ENCODE assay signal across 8 mouse cellular contexts in genomic region chr7:110768451-110769064, GRCm38 (mm10). TPM values are rescaled to one million over a fixed set of nuclear protein-coding genes. Genes with fewer than 3 reads are reported as not detected.
A peak's percentile ranks its signal among the peaks of the same experiment; 100 is the strongest.
DNase-seq lines count a peak whose midpoint lies in the region; ATAC-seq and TF ChIP-seq lines count a peak whose summit lies in the region.

No protein-coding gene starts in this region.

- TF ChIP-seq CTCF in E14TG2a.4 (conservative IDR thresholded peaks at IDR 0.05; ENCODE audit: low read length) = no peak
- TF ChIP-seq CTCF in layer of hippocampus, adult 2 months (conservative IDR thresholded peaks at IDR 0.05) = no peak

- peaks cover 17% of the 10 kb centered on the region for H3K27me3 ChIP-seq in E14TG2a.4 (ENCODE audit: insufficient read depth, low read length)
- H3K27me3 ChIP-seq in forebrain, embryonic 14.5 days (replicated peaks; ENCODE audit: control insufficient read depth, insufficient read depth, low read length) = peaks cover 16% of the 10 kb centered on the region

- peak; percentile 62 for DNase-seq in cerebellum, adult 11 months
- DNase-seq in forebrain, embryonic 14.5 days (ENCODE audit: low spot score) = peak; percentile 17
- DNase-seq in layer of hippocampus, adult 2 months (ENCODE audit: low spot score in 2 of 2) = peak in 1 of 2 experiments; percentile 56
- DNase-seq in lung, postnatal 25 days (ENCODE audit: low spot score) = peak; percentile 60
- DNase-seq in right cerebral cortex, adult 2 months (ENCODE audit: low spot score in 2 of 2) = peak; percentile 34 to 53
- DNase-seq in c-Kit-positive CD71-positive TER-119-positive erythroid progenitor cells, embryonic 14.5 days (ENCODE audit: low spot score) = no peak

- H3K4me2 ChIP-seq in forebrain, embryonic 14.5 days (ENCODE audit: low read length) = peak overlapping the region; percentile 89

- WGBS in forebrain, embryonic 14.5 days = 1% methylated on average over 59 of the region's 61 CpGs

- H3K9me3 ChIP-seq in E14TG2a.4 (ENCODE audit: low read length) = no peaks in the 10 kb centered on the region
- no peaks in the 10 kb centered on the region for H3K9me3 ChIP-seq in forebrain, embryonic 14.5 days (replicated peaks; ENCODE audit: control insufficient read depth, low read length)

- H3K36me3 ChIP-seq in E14TG2a.4 (ENCODE audit: insufficient read depth, low read length) = no peaks in the 10 kb centered on the region
- no peaks in the 10 kb centered on the region for H3K36me3 ChIP-seq in forebrain, embryonic 14.5 days (ENCODE audit: control insufficient read depth, insufficient read depth, low read length)

- ATAC-seq in forebrain, embryonic 14.5 days = peak; percentile 81
- ATAC-seq in hematopoietic stem cell, adult 5-6 weeks (replicated peaks in 1 of 2; ENCODE audit: insufficient read depth in 1 of 2, low FRiP score in 2 of 2, low TSS enrichment in 1 of 2, low read depth in 1 of 2, poor library complexity in 2 of 2, severe bottlenecking in 2 of 2) = peak; percentile 18 to 27; a peak in 2 of 4 replicates

- peak overlapping the region; percentile 86 for H3K4me3 ChIP-seq in E14TG2a.4 (replicated peaks; ENCODE audit: low read length)
- peak overlapping the region; percentile 52 for H3K4me3 ChIP-seq in forebrain, embryonic 14.5 days (ENCODE audit: low read depth, low read length)
- H3K4me3 ChIP-seq in layer of hippocampus, adult 2 months = peak overlapping the region; percentile 67

- H3K4me1 ChIP-seq in E14TG2a.4 (replicated peaks; ENCODE audit: low read depth, low read length) = peaks cover 28% of the 10 kb centered on the region
- no peaks in the 10 kb centered on the region for H3K4me1 ChIP-seq in forebrain, embryonic 14.5 days (ENCODE audit: control insufficient read depth, insufficient read depth, low read length)

- H3K9ac ChIP-seq in forebrain, embryonic 14.5 days (ENCODE audit: low read length) = peak overlapping the region; percentile 71

- H3K27ac ChIP-seq in forebrain, embryonic 14.5 days (ENCODE audit: low read depth, low read length) = no peak overlapping the region
- H3K27ac ChIP-seq in layer of hippocampus, adult 2 months = peak overlapping the region; percentile 98

RNA-seq across cellular contexts. Expression of gene Ampd3, which starts 0.6 kb away (rescaled TPM):
- polyA plus RNA-seq in forebrain, embryonic 14.5 days (2014; fragmentation: Nextera tagmentation; extraction: Ambion mirVana) = 3.6 and 4.9 TPM in 2 replicates
- 4.4 and 9.3 TPM in 2 replicates for total RNA-seq in hematopoietic stem cell, adult 5-6 weeks (2017)
- total RNA-seq in layer of hippocampus, adult 2 months (2021) = 10 to 100 TPM; 20.8 to 25.1 TPM
